Mouse (Mus musculus) embryo, embryonic 11 days (tissue): ENCODE results near the gene Klhdc2.

Experiments used
- DNase-seq: peaks from one replicate; pipeline ENCODE4 v3.0.0-alpha.2; 2015

Gene Klhdc2

GRCm38 (mm10) chr12:69296511-69297410, at the start of gene Klhdc2:
TSS of gene Klhdc2 (plus strand) at chr12:69296681.
- peak; percentile 95 for DNase-seq

- no peak for DNase-seq
Observed at GRCm38 (mm10) chr12:69249766-69250165, 46.7 kb upstream of the Klhdc2 start.

- no peak for DNase-seq
Observed at GRCm38 (mm10) chr12:69250756-69251155, 45.7 kb upstream of the Klhdc2 start.

- no peak for DNase-seq
Observed at GRCm38 (mm10) chr12:69253806-69254205, 42.7 kb upstream of the Klhdc2 start.

GRCm38 (mm10) chr12:69257836-69258235, 38.6 kb upstream of the Klhdc2 start:
- DNase-seq: no peak

- DNase-seq: no peak
Observed at GRCm38 (mm10) chr12:69262251-69262650, 34.2 kb upstream of the Klhdc2 start.

GRCm38 (mm10) chr12:69265031-69265430, 31.4 kb upstream of the Klhdc2 start:
- DNase-seq: no peak

- no peak for DNase-seq
Observed at GRCm38 (mm10) chr12:69267956-69268632, 28.4 kb upstream of the Klhdc2 start.

- no peak for DNase-seq
Observed at GRCm38 (mm10) chr12:69268956-69269355, 27.5 kb upstream of the Klhdc2 start.

GRCm38 (mm10) chr12:69279931-69280469, 16.5 kb upstream of the Klhdc2 start:
- peak; percentile 9 for DNase-seq

GRCm38 (mm10) chr12:69280915-69281314, 15.6 kb upstream of the Klhdc2 start:
- no peak for DNase-seq

GRCm38 (mm10) chr12:69283146-69283545, 13.3 kb upstream of the Klhdc2 start:
- no peak for DNase-seq

- DNase-seq: no peak
Observed at GRCm38 (mm10) chr12:69287535-69287934, 8.9 kb upstream of the Klhdc2 start.

GRCm38 (mm10) chr12:69288699-69289098, 7.8 kb upstream of the Klhdc2 start:
- DNase-seq: no peak

GRCm38 (mm10) chr12:69292401-69292800, 4.1 kb upstream of the Klhdc2 start:
- no peak for DNase-seq

GRCm38 (mm10) chr12:69293815-69294214, 2.7 kb upstream of the Klhdc2 start:
- no peak for DNase-seq

- DNase-seq: no peak
Observed at GRCm38 (mm10) chr12:69294936-69295335, 1.5 kb upstream of the Klhdc2 start.

GRCm38 (mm10) chr12:69295651-69296050, 830 bp upstream of the Klhdc2 start:
- no peak for DNase-seq

- peak; percentile 17 for DNase-seq
Observed at GRCm38 (mm10) chr12:69297411-69298150, 1.1 kb downstream of the Klhdc2 start.

- peak; percentile 20 for DNase-seq
Observed at GRCm38 (mm10) chr12:69298281-69298680, 1.8 kb downstream of the Klhdc2 start.

- DNase-seq: peak; percentile 32
Observed at GRCm38 (mm10) chr12:69299231-69299630, 2.8 kb downstream of the Klhdc2 start.

GRCm38 (mm10) chr12:69299831-69300230, 3.4 kb downstream of the Klhdc2 start:
- no peak for DNase-seq

- DNase-seq: no peak
Observed at GRCm38 (mm10) chr12:69300391-69300790, 3.9 kb downstream of the Klhdc2 start.
